Mouse (Mus musculus): Measurements from ENCODE around the gene Rbpms2. TPM values are rescaled to one million over a fixed set of nuclear protein-coding genes. Genes with fewer than 3 reads are reported as not detected.

Rbpms2 gene
- polyA plus RNA-seq, 1 experiment from 2014 or later: 23.1 TPM

GRCm38 (mm10) chr9:65635766-65636165 lies 6.3 kb downstream of the Rbpms2 start:
- no peak overlapping the region for H3K4me2 ChIP-seq (ENCODE audit: low read depth, low read length)
- no peak for ATAC-seq
- no peak overlapping the region for H3K9ac ChIP-seq (ENCODE audit: low read depth, low read length)
- no peak overlapping the region for H3K4me3 ChIP-seq (ENCODE audit: low read length)
- H3K27me3 ChIP-seq (replicated peaks; ENCODE audit: control insufficient read depth, insufficient read depth, low read length): peaks cover 8% of the 10 kb centered on the region; the same call in 1 of the 2 replicates
- no peaks in the 10 kb centered on the region for H3K9me3 ChIP-seq (ENCODE audit: control insufficient read depth, low read length)
- 83% methylated on average over 1 of the region's 1 CpGs for WGBS
- no peak overlapping the region for H3K27ac ChIP-seq (ENCODE audit: low read length)
- peaks cover 11% of the 10 kb centered on the region; the same call in 1 of the 2 replicates for H3K4me1 ChIP-seq (ENCODE audit: control insufficient read depth, insufficient read depth, low read length)
- no peaks in the 10 kb centered on the region for H3K36me3 ChIP-seq (ENCODE audit: control insufficient read depth, insufficient read depth, low read length)

GRCm38 (mm10) chr9:65636926-65637325 lies 7.5 kb downstream of the Rbpms2 start:
- H3K4me2 ChIP-seq (ENCODE audit: low read depth, low read length): no peak overlapping the region
- no peak overlapping the region for H3K9ac ChIP-seq (ENCODE audit: low read depth, low read length)
- H3K36me3 ChIP-seq (ENCODE audit: control insufficient read depth, insufficient read depth, low read length): no peaks in the 10 kb centered on the region
- peaks cover under 1% of the 10 kb centered on the region; the same call in 1 of the 2 replicates for H3K27me3 ChIP-seq (replicated peaks; ENCODE audit: control insufficient read depth, insufficient read depth, low read length)
- ATAC-seq: no peak
- peaks cover 10% of the 10 kb centered on the region; the same call in 1 of the 2 replicates for H3K4me1 ChIP-seq (ENCODE audit: control insufficient read depth, insufficient read depth, low read length)
- WGBS: 86% methylated on average over 4 of the region's 4 CpGs
- no peak overlapping the region for H3K4me3 ChIP-seq (ENCODE audit: low read length)
- H3K27ac ChIP-seq (ENCODE audit: low read length): no peak overlapping the region
- no peaks in the 10 kb centered on the region for H3K9me3 ChIP-seq (ENCODE audit: control insufficient read depth, low read length)

GRCm38 (mm10) chr9:65639065-65639464 lies 9.6 kb downstream of the Rbpms2 start:
- ATAC-seq: peak; percentile 23; the same call in 1 of the 2 replicates
- H3K27me3 ChIP-seq (replicated peaks; ENCODE audit: control insufficient read depth, insufficient read depth, low read length): no peaks in the 10 kb centered on the region
- H3K4me1 ChIP-seq (ENCODE audit: control insufficient read depth, insufficient read depth, low read length): peaks cover 10% of the 10 kb centered on the region; the same call in 1 of the 2 replicates
- no peak overlapping the region for H3K4me3 ChIP-seq (ENCODE audit: low read length)
- no peaks in the 10 kb centered on the region for H3K9me3 ChIP-seq (ENCODE audit: control insufficient read depth, low read length)
- H3K27ac ChIP-seq (ENCODE audit: low read length): peak overlapping the region; percentile 10; the same call in 1 of the 2 replicates
- 54% methylated on average over 5 of the region's 5 CpGs for WGBS
- H3K4me2 ChIP-seq (ENCODE audit: low read depth, low read length): no peak overlapping the region
- H3K36me3 ChIP-seq (ENCODE audit: control insufficient read depth, insufficient read depth, low read length): no peaks in the 10 kb centered on the region
- H3K9ac ChIP-seq (ENCODE audit: low read depth, low read length): peak overlapping the region; percentile 11; the same call in 1 of the 2 replicates

GRCm38 (mm10) chr9:65640838-65641410 lies 11.5 kb downstream of the Rbpms2 start:
- no peak overlapping the region for H3K4me2 ChIP-seq (ENCODE audit: low read depth, low read length)
- peaks cover 11% of the 10 kb centered on the region for H3K4me1 ChIP-seq (ENCODE audit: control insufficient read depth, insufficient read depth, low read length)
- H3K9ac ChIP-seq (ENCODE audit: low read depth, low read length): no peak overlapping the region
- no peaks in the 10 kb centered on the region for H3K27me3 ChIP-seq (replicated peaks; ENCODE audit: control insufficient read depth, insufficient read depth, low read length)
- ATAC-seq: no peak
- WGBS: 22% methylated on average over 5 of the region's 5 CpGs
- H3K27ac ChIP-seq (ENCODE audit: low read length): no peak overlapping the region
- H3K36me3 ChIP-seq (ENCODE audit: control insufficient read depth, insufficient read depth, low read length): no peaks in the 10 kb centered on the region
- H3K9me3 ChIP-seq (ENCODE audit: control insufficient read depth, low read length): no peaks in the 10 kb centered on the region
- no peak overlapping the region for H3K4me3 ChIP-seq (ENCODE audit: low read length)

GRCm38 (mm10) chr9:65641446-65642052 lies 12.1 kb downstream of the Rbpms2 start:
- no peak overlapping the region for H3K27ac ChIP-seq (ENCODE audit: low read length)
- no peak for ATAC-seq
- no peak overlapping the region for H3K4me2 ChIP-seq (ENCODE audit: low read depth, low read length)
- WGBS: 21% methylated on average over 12 of the region's 12 CpGs
- H3K9me3 ChIP-seq (ENCODE audit: control insufficient read depth, low read length): no peaks in the 10 kb centered on the region
- H3K36me3 ChIP-seq (ENCODE audit: control insufficient read depth, insufficient read depth, low read length): no peaks in the 10 kb centered on the region
- H3K4me3 ChIP-seq (ENCODE audit: low read length): no peak overlapping the region
- no peak overlapping the region for H3K9ac ChIP-seq (ENCODE audit: low read depth, low read length)
- no peaks in the 10 kb centered on the region for H3K27me3 ChIP-seq (replicated peaks; ENCODE audit: control insufficient read depth, insufficient read depth, low read length)
- H3K4me1 ChIP-seq (ENCODE audit: control insufficient read depth, insufficient read depth, low read length): peaks cover 16% of the 10 kb centered on the region

GRCm38 (mm10) chr9:65642546-65642945 lies 13.1 kb downstream of the Rbpms2 start:
- no peak overlapping the region for H3K27ac ChIP-seq (ENCODE audit: low read length)
- H3K27me3 ChIP-seq (replicated peaks; ENCODE audit: control insufficient read depth, insufficient read depth, low read length): no peaks in the 10 kb centered on the region
- no peak overlapping the region for H3K9ac ChIP-seq (ENCODE audit: low read depth, low read length)
- no peaks in the 10 kb centered on the region for H3K36me3 ChIP-seq (ENCODE audit: control insufficient read depth, insufficient read depth, low read length)
- no peak overlapping the region for H3K4me2 ChIP-seq (ENCODE audit: low read depth, low read length)
- H3K9me3 ChIP-seq (ENCODE audit: control insufficient read depth, low read length): no peaks in the 10 kb centered on the region
- peaks cover 16% of the 10 kb centered on the region for H3K4me1 ChIP-seq (ENCODE audit: control insufficient read depth, insufficient read depth, low read length)
- no peak for ATAC-seq
- H3K4me3 ChIP-seq (ENCODE audit: low read length): no peak overlapping the region

GRCm38 (mm10) chr9:65644960-65645359 lies 15.5 kb downstream of the Rbpms2 start:
- WGBS: 89% methylated on average over 4 of the region's 4 CpGs
- Histone ChIP-seq H3K9me3 (ENCODE audit: control insufficient read depth, low read length) (no peaks in the 10 kb centered on the region), H3K9ac (ENCODE audit: low read depth, low read length) (no peak overlapping the region), H3K27ac (ENCODE audit: low read length) (no peak overlapping the region), H3K36me3 (ENCODE audit: control insufficient read depth, insufficient read depth, low read length) (no peaks in the 10 kb centered on the region), H3K27me3 (replicated peaks; ENCODE audit: control insufficient read depth, insufficient read depth, low read length) (no peaks in the 10 kb centered on the region), H3K4me3 (ENCODE audit: low read length) (no peak overlapping the region), H3K4me1 (ENCODE audit: control insufficient read depth, insufficient read depth, low read length) (peaks cover 14% of the 10 kb centered on the region), H3K4me2 (ENCODE audit: low read depth, low read length) (no peak overlapping the region)
- ATAC-seq: no peak

- Histone ChIP-seq H3K4me3 (ENCODE audit: low read length) (no peak overlapping the region), H3K4me1 (ENCODE audit: control insufficient read depth, insufficient read depth, low read length) (peaks cover 15% of the 10 kb centered on the region), H3K9me3 (ENCODE audit: control insufficient read depth, low read length) (no peaks in the 10 kb centered on the region), H3K27me3 (replicated peaks; ENCODE audit: control insufficient read depth, insufficient read depth, low read length) (no peaks in the 10 kb centered on the region), H3K9ac (ENCODE audit: low read depth, low read length) (no peak overlapping the region), H3K27ac (ENCODE audit: low read length) (0 out of 2 replicates have a peak overlapping the region, but pooled peaks have one; percentile 14), H3K4me2 (ENCODE audit: low read depth, low read length) (no peak overlapping the region), H3K36me3 (ENCODE audit: control insufficient read depth, insufficient read depth, low read length) (no peaks in the 10 kb centered on the region)
- ATAC-seq: no peak
- 47% methylated on average over 3 of the region's 3 CpGs for WGBS
Measured at GRCm38 (mm10) chr9:65645984-65646383, 16.5 kb downstream of the Rbpms2 start.

GRCm38 (mm10) chr9:65646782-65647181 lies 17.3 kb downstream of the Rbpms2 start:
- Histone ChIP-seq H3K36me3 (ENCODE audit: control insufficient read depth, insufficient read depth, low read length) (no peaks in the 10 kb centered on the region), H3K4me1 (ENCODE audit: control insufficient read depth, insufficient read depth, low read length) (peaks cover 13% of the 10 kb centered on the region), H3K9me3 (ENCODE audit: control insufficient read depth, low read length) (no peaks in the 10 kb centered on the region), H3K4me3 (ENCODE audit: low read length) (no peak overlapping the region), H3K9ac (ENCODE audit: low read depth, low read length) (no peak overlapping the region), H3K27me3 (replicated peaks; ENCODE audit: control insufficient read depth, insufficient read depth, low read length) (no peaks in the 10 kb centered on the region), H3K27ac (ENCODE audit: low read length) (no peak overlapping the region), H3K4me2 (ENCODE audit: low read depth, low read length) (no peak overlapping the region)
- no peak for ATAC-seq
- 77% methylated on average over 2 of the region's 2 CpGs for WGBS
